Mouse (Mus musculus) A20 (cell line): ENCODE measurements around the gene Fn3krp.
A peak's percentile ranks its signal among the peaks of the same experiment; 100 is the strongest.

Experiments used
- DNase-seq: peaks from one replicate; pipeline ENCODE4 v3.0.0-alpha.2; 2011; ENCODE audit warnings: low read depth, low spot score

The Fn3krp gene

GRCm38 (mm10) chr11:121420830-121421552, at the start of gene Fn3krp:
TSS of gene Fn3krp (plus strand) at chr11:121421401.
- peak; percentile 98 for DNase-seq

- DNase-seq = no peak
Observed at GRCm38 (mm10) chr11:121373305-121373704, 47.9 kb upstream of the Fn3krp start.

- no peak for DNase-seq
Observed at GRCm38 (mm10) chr11:121378644-121379043, 42.6 kb upstream of the Fn3krp start.

- no peak for DNase-seq
Observed at GRCm38 (mm10) chr11:121380294-121380693, 40.9 kb upstream of the Fn3krp start.

GRCm38 (mm10) chr11:121387750-121388553, 33.2 kb upstream of the Fn3krp start, which contains the start of gene Rab40b:
TSS of gene Rab40b (minus strand) at chr11:121388251.
- peak; percentile 69 for DNase-seq

GRCm38 (mm10) chr11:121388554-121388945, 32.7 kb upstream of the Fn3krp start:
- DNase-seq = no peak

GRCm38 (mm10) chr11:121390793-121391192, 30.4 kb upstream of the Fn3krp start:
- DNase-seq = no peak

- DNase-seq = no peak
Observed at GRCm38 (mm10) chr11:121392405-121392804, 28.8 kb upstream of the Fn3krp start.

GRCm38 (mm10) chr11:121407366-121408155, 13.6 kb upstream of the Fn3krp start:
- no peak for DNase-seq

- no peak for DNase-seq
Observed at GRCm38 (mm10) chr11:121414762-121415161, 6.4 kb upstream of the Fn3krp start.

GRCm38 (mm10) chr11:121415351-121415750, 5.8 kb upstream of the Fn3krp start:
- no peak for DNase-seq

GRCm38 (mm10) chr11:121417971-121418370, 3.2 kb upstream of the Fn3krp start:
- no peak for DNase-seq

GRCm38 (mm10) chr11:121418932-121419331, 2.3 kb upstream of the Fn3krp start:
- DNase-seq = no peak

GRCm38 (mm10) chr11:121420379-121420778, 822 bp upstream of the Fn3krp start:
- DNase-seq = no peak

GRCm38 (mm10) chr11:121421553-121422173, 462 bp downstream of the Fn3krp start:
- DNase-seq = no peak

- DNase-seq = no peak
Observed at GRCm38 (mm10) chr11:121433397-121433796, 12.2 kb downstream of the Fn3krp start.

- DNase-seq = peak; percentile 80
Observed at GRCm38 (mm10) chr11:121434156-121435155, 13.3 kb downstream of the Fn3krp start, which contains the start of gene Fn3k. TSS of gene Fn3k (plus strand) at chr11:121434913.

GRCm38 (mm10) chr11:121437236-121437635, 16.0 kb downstream of the Fn3krp start:
- DNase-seq = no peak

GRCm38 (mm10) chr11:121439686-121440292, 18.6 kb downstream of the Fn3krp start:
- DNase-seq = no peak

GRCm38 (mm10) chr11:121441653-121442052, 20.5 kb downstream of the Fn3krp start:
- no peak for DNase-seq
